Mouse (Mus musculus): ENCODE data around the gene Aggf1.
A peak's percentile ranks its signal among the peaks of the same experiment; 100 is the strongest.
"Not testable (repeated sequence)": the region's sequence is repeated elsewhere in the genome, so short reads cannot be mapped to it uniquely, and the experiment has no call there.

Gene Aggf1

DNA sequence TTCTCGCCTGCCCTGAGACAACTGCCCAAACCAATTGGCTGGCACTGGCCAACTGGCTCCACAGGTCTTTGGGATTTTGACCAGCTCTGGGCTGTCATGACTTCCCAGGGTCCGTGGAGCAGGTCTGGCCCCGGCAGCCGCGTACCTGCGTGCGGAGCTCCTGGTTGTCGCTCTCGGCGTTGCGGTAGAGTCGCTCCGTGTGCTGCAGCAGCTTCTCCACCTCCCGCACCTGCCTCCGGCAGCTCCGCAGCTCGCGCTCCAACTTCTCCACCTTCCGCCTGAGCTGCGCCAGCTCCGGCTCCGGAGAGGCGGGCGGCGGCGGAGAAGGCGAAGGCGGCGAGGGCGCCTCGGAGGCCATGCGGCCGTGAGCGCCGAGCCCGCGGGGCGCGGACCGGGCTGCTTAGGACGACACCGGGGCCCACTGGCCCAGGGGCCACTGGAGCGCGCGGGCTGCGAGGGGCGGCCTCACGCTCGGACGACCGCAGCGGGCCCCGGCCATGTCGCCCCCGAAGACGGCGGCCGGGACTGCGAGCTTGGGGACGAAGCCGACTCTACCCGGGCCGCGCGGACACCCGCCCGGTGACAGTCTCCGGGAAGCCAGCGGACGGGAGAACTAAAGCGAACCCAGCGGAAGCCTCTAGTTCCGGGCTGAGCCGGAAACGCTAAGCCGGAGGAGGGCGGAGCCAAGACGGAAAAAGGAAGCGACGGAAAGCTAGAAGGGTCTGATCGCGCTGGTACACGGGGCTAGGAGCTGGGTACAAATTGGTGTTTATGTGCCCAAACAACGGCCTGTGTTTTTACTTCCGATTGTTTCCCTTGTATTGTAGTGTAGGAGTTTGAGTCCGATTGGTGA, at the start of gene Aggf1:
Gene Aggf1, minus strand, starts transcription at position 652 of the 853 bp plus-strand sequence.
- peak; percentile 94 for DNase-seq (ENCODE audit: low read depth, low spot score)

- DNase-seq (ENCODE audit: low read depth, low spot score) = no peak
Measured at GRCm38 (mm10) chr13:95424932-95425331, 49.8 kb upstream of the Aggf1 start.

- DNase-seq (ENCODE audit: low read depth, low spot score) = peak; percentile 22
Measured at GRCm38 (mm10) chr13:95419204-95419749, 44.1 kb upstream of the Aggf1 start.

DNA sequence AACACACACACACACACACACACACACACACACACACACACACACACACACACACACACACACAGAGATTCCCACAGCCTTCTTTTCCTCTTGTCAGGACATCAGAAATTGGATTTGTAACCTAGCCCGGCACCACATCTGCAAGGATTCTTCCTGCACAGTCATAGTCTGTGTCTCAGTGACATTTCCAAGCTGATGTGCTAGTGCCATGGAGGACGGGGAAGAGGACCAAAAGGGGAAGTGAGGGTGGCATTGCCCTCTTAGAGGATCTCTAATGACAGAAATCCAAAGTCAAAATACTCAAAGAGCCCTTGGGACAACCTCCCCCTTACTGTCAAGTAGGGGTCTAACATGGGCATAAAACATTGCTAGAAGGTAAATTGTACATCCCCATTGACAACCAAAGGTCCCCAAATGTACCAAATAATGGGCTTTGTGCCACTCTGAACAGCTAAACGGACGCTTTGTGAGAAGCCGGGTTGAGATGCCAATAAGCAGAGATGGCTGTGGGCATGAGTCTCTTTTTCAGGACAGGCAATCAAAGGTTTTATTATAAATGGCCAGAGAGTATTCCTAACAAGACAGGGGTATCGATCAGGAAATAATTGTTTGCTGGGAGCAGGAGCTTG, 43.5 kb upstream of the Aggf1 start:
- no peak for DNase-seq (ENCODE audit: low read depth, low spot score)

GRCm38 (mm10) chr13:95412257-95412656, 37.1 kb upstream of the Aggf1 start:
- no peak for DNase-seq (ENCODE audit: low read depth, low spot score)

GRCm38 (mm10) chr13:95393242-95393641, 18.1 kb upstream of the Aggf1 start:
- DNase-seq (ENCODE audit: low read depth, low spot score) = no peak

GRCm38 (mm10) chr13:95389866-95390865, 15.0 kb upstream of the Aggf1 start:
- peak; percentile 68 for DNase-seq (ENCODE audit: low read depth, low spot score)

GRCm38 (mm10) chr13:95388226-95388625, 13.1 kb upstream of the Aggf1 start:
- no peak for DNase-seq (ENCODE audit: low read depth, low spot score)

GRCm38 (mm10) chr13:95382418-95382817, 7.3 kb upstream of the Aggf1 start:
- no peak for DNase-seq (ENCODE audit: low read depth, low spot score)

GRCm38 (mm10) chr13:95378696-95379095, 3.5 kb upstream of the Aggf1 start:
- DNase-seq (ENCODE audit: low read depth, low spot score) = no peak

GRCm38 (mm10) chr13:95376689-95377289, 1.6 kb upstream of the Aggf1 start:
- DNase-seq (ENCODE audit: low read depth, low spot score) = not testable (repeated sequence)

GRCm38 (mm10) chr13:95375554-95375914, 382 bp upstream of the Aggf1 start:
- DNase-seq (ENCODE audit: low read depth, low spot score) = no peak

DNA sequence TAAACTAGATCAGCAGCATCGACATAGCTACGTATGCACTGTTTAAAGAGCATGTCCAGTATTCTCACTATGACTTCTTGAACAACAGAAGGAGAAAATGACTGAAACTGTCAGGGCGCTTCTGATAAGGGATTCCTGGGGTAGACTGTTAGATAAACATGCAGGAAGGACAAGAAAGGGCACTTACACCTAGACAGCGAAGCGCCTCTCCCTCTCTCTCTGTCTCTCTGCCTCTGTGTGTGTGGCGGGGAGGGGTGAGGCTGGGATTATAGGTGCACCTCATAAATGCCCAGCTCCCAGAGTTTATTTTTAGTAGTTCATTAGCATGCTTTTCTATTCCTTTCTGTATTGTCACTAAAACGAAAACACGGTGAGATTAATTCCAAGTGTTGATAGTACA, 8.8 kb downstream of the Aggf1 start:
- no peak for DNase-seq (ENCODE audit: low read depth, low spot score)

DNA sequence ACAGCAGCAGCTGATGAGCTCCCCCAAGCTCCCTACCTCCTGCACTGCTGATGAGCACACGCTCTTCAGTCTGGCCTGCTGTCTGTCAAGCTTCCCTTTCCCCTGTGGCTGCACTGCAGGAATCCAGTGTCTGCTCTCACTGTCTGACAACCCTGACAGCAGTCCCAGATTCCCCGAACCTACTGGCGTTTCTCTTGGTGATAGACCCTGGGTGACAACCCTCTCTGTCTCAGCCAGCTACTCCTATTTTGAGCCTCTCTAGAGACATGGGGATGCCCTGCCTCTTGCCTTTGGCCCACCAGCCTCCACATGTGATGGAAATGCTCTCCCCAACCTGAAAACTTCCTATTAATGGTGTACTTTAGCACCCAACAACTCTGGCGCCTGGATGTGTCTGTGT, 11.7 kb downstream of the Aggf1 start:
- no peak for DNase-seq (ENCODE audit: low read depth, low spot score)

GRCm38 (mm10) chr13:95358223-95358622, 16.9 kb downstream of the Aggf1 start:
- no peak for DNase-seq (ENCODE audit: low read depth, low spot score)

GRCm38 (mm10) chr13:95348476-95348875, 26.7 kb downstream of the Aggf1 start:
- no peak for DNase-seq (ENCODE audit: low read depth, low spot score)

DNA sequence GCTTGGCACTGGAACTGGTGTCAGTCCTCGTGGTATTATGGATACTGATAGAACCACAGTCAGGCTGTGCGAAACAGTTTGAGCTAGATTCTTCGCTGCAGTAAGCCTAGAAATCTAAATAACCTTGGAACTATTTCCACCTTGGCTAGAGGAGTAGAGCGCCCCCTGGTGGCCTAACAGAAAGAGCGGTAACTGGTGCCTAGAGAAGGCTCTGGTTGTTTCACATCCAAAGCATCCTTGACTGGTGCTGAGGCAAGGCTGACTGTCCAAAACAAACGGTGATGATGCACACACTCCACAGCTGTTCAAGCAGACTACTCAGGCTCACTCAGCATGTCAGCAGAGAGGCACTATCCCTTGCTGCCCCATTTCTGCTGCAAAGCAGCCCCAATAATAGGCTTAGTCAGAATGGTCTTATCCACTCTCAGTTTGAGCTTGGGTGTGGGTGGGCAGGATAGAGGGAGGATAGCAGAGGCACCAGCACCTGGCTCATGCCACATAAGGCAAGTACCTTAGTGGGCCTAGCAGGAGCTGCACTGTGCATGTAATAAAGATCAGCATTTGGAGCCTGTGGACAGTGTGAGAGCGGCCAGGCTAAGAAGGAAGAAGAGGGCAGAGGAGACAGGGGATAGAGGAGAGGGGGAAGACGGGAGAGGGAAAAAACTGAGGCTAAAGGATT, 28.0 kb downstream of the Aggf1 start:
- DNase-seq (ENCODE audit: low read depth, low spot score) = peak; percentile 73

DNA sequence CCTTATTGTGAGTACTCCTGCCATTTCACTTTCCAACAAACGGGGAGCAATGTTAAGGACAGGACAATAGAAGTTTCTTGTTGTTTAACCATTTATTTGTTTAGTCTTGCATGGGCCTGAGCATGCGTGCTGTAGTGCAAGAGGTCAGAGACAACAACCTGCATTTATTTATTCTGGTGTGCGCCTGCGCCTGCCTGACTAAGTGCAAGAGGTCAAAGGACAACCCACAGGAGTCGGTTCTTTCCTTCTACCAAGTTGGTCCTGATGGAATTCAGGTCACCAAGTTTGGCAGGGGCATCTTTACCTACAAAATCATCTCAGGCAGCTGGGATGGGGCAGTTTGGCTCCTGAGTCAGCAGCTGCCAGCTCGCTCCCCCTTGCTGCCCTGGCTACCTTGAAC, 29.3 kb downstream of the Aggf1 start:
- no peak for DNase-seq (ENCODE audit: low read depth, low spot score)

DNA sequence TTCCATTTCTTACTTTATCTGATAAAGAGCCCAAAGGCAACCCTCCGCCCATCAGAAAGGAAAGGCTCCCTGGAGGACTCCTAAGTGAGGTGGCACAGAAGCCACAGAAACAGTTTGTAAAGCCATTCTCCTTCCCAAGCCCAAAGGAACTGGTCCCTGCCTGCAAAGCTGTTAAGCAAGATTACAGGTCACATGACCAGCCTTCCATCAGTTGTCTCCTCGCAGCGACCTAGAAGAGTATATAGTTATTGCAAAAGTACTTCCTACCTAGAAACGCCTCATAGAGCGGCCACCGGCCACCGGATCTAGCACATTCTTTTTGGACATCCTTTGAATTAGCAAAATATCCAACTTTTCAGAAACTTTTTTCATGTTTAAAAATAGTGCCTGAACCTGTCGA, 31.7 kb downstream of the Aggf1 start:
- DNase-seq (ENCODE audit: low read depth, low spot score) = no peak

- DNase-seq (ENCODE audit: low read depth, low spot score) = no peak
Measured at GRCm38 (mm10) chr13:95336122-95336677, 39.0 kb downstream of the Aggf1 start.

Measured in A20 (cell line).